In the genomic region with DNA sequence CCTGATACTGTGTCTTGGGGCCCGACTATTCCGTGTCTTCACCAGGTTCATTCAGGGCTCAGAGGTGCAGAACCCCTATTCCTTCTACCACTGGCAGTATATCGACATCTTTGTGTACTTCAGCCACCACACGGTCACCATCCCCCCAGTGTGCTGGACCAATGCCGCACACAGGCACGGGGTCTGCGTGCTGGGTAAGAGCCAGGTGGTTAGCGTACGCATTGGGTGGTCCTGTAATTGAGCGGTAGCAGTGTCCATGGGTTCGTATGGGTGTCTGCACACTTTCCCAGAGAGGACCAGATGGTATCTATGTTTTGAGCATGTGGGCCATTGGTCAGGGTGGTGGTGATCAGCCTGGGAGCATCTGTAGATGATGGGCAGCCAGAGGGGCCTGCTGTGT, we compare ENCODE assay signal across 28 mouse cellular contexts. TPM values are rescaled to one million over a fixed set of nuclear protein-coding genes. Genes with fewer than 3 reads are reported as not detected.
"Had no signal": no experiment of that assay in that cellular context is flagged by ENCODE, and none has a peak within 500 bp of the region (broad histone marks: within the 10 kb centered on the region; RNA-seq: fewer than 3 reads in every experiment).

No protein-coding gene starts in this region.

- H3K27ac ChIP-seq: gastrocnemius, adult 2 months; heart, embryonic 10.5 days; heart, embryonic 13.5 days; heart, embryonic 15.5 days; hindbrain, embryonic 15.5 days; hindbrain, postnatal 0 days; kidney, embryonic 15.5 days; kidney, postnatal 0 days; limb, embryonic 12.5 days; liver, embryonic 13.5 days; liver, embryonic 15.5 days had no signal

- H3K4me3 ChIP-seq: gastrocnemius, adult 2 months; heart, embryonic 10.5 days; heart, embryonic 13.5 days; heart, embryonic 15.5 days; hindbrain, embryonic 15.5 days; kidney, embryonic 15.5 days; limb, embryonic 12.5 days; liver, embryonic 13.5 days; liver, embryonic 15.5 days had no signal

- DNase-seq: gastrocnemius, adult 2 months; gastrocnemius, postnatal 10 days; gastrocnemius, postnatal 25 days; heart, adult 18-20 months; heart, postnatal 14 days; heart, postnatal 36 days; kidney, adult 11 months; kidney, adult 2 months; kidney, adult 9 months; kidney, postnatal 14 days; kidney, postnatal 36 days; layer of hippocampus, adult 9-11 months; layer of hippocampus, postnatal 36 days; liver; liver, embryonic 13.5 days had no signal

- H3K4me2 ChIP-seq: heart, embryonic 13.5 days; heart, embryonic 15.5 days; hindbrain, embryonic 15.5 days; kidney, embryonic 15.5 days; limb, embryonic 12.5 days; liver, embryonic 11.5 days; liver, embryonic 13.5 days; liver, embryonic 15.5 days had no signal

- H3K36me3 ChIP-seq: heart, embryonic 15.5 days; hindbrain, embryonic 15.5 days had no signal

- H3K27me3 ChIP-seq: heart, embryonic 13.5 days; heart, embryonic 15.5 days; hindbrain, embryonic 15.5 days; kidney, embryonic 15.5 days; limb, embryonic 12.5 days; liver, embryonic 13.5 days; liver, embryonic 15.5 days had no signal

- H3K9me3 ChIP-seq: heart, embryonic 10.5 days; heart, embryonic 13.5 days; heart, embryonic 15.5 days; hindbrain, embryonic 15.5 days; kidney, embryonic 15.5 days; limb, embryonic 12.5 days; liver, embryonic 13.5 days; liver, embryonic 15.5 days had no signal

- H3K9ac ChIP-seq: heart, embryonic 13.5 days; heart, embryonic 15.5 days; hindbrain, embryonic 15.5 days; kidney, embryonic 15.5 days; limb, embryonic 12.5 days; liver, embryonic 13.5 days; liver, embryonic 15.5 days had no signal

- ATAC-seq: hindbrain, postnatal 0 days; intestine, embryonic 16.5 days had no signal

RNA-seq across cellular contexts. Expression of gene C1qtnf1, which starts 53.2 kb away (rescaled TPM):
- total RNA-seq: granulocyte monocyte progenitor cell, adult 5-6 weeks; hematopoietic stem cell, adult 5-6 weeks had no signal
